Mouse (Mus musculus): Measurements from ENCODE around the gene Nfkbib. TPM values are rescaled to one million over a fixed set of nuclear protein-coding genes. Genes with fewer than 3 reads are reported as not detected.

Gene Nfkbib
- polyA plus RNA-seq, 1 experiment from 2014 or later, result 65.8 TPM

- ATAC-seq (replicated peaks), result peak; percentile 58
- Histone ChIP-seq H3K27me3 (replicated peaks) (no peaks in the 10 kb centered on the region), H3K4me1 (peaks cover 36% of the 10 kb centered on the region), H3K9me3 (no peaks in the 10 kb centered on the region), H3K4me3 (peak overlapping the region; percentile 75), H3K36me3 (replicated peaks) (peaks cover 8% of the 10 kb centered on the region), H3K4me2 (peak overlapping the region; percentile 98), H3K27ac (peak overlapping the region; percentile 99), H3K9ac (peak overlapping the region; percentile 82)
- under 1% methylated on average over 26 of the region's 32 CpGs for WGBS
Measured at GRCm38 (mm10) chr7:28808957-28809393, 41.7 kb upstream of the Nfkbib start.

GRCm38 (mm10) chr7:28808221-28808941 lies 41.1 kb upstream of the Nfkbib start, which contains the start of gene Hnrnpl:
TSS of gene Hnrnpl (plus strand) at chr7:28808541.
- Histone ChIP-seq H3K36me3 (replicated peaks) (peaks cover 2% of the 10 kb centered on the region), H3K27me3 (replicated peaks) (no peaks in the 10 kb centered on the region), H3K4me2 (peak within 1 kb of the TSS; percentile 98), H3K27ac (peak within 1 kb of the TSS; percentile 99), H3K9ac (peak within 1 kb of the TSS; percentile 82), H3K4me1 (peaks cover 32% of the 10 kb centered on the region), H3K4me3 (peak within 1 kb of the TSS; percentile 75), H3K9me3 (no peaks in the 10 kb centered on the region)
- WGBS, result 1% methylated on average over 35 of the region's 35 CpGs
- peak; percentile 0; the same call in 1 of the 2 replicates for ATAC-seq (replicated peaks)

GRCm38 (mm10) chr7:28807641-28808220 lies 40.4 kb upstream of the Nfkbib start:
- peak overlapping the region; percentile 75 for H3K4me3 ChIP-seq
- H3K36me3 ChIP-seq (replicated peaks), result no peaks in the 10 kb centered on the region
- H3K9me3 ChIP-seq, result no peaks in the 10 kb centered on the region
- H3K27me3 ChIP-seq (replicated peaks), result no peaks in the 10 kb centered on the region
- WGBS, result 18% methylated on average over 8 of the region's 8 CpGs
- peak overlapping the region; percentile 82 for H3K9ac ChIP-seq
- peak overlapping the region; percentile 98 for H3K4me2 ChIP-seq
- ATAC-seq (replicated peaks), result no peak
- H3K27ac ChIP-seq, result peak overlapping the region; percentile 99
- peaks cover 25% of the 10 kb centered on the region for H3K4me1 ChIP-seq

GRCm38 (mm10) chr7:28806869-28807268 lies 39.6 kb upstream of the Nfkbib start:
- WGBS, result 83% methylated on average over 4 of the region's 4 CpGs
- H3K4me1 ChIP-seq, result peaks cover 16% of the 10 kb centered on the region
- no peak for ATAC-seq (replicated peaks)
- no peak overlapping the region for H3K27ac ChIP-seq
- H3K9ac ChIP-seq, result no peak overlapping the region
- no peak overlapping the region for H3K4me3 ChIP-seq
- H3K27me3 ChIP-seq (replicated peaks), result no peaks in the 10 kb centered on the region
- H3K36me3 ChIP-seq (replicated peaks), result no peaks in the 10 kb centered on the region
- H3K4me2 ChIP-seq, result no peak overlapping the region
- no peaks in the 10 kb centered on the region for H3K9me3 ChIP-seq

GRCm38 (mm10) chr7:28803756-28804155 lies 36.4 kb upstream of the Nfkbib start:
- Histone ChIP-seq H3K27me3 (replicated peaks) (no peaks in the 10 kb centered on the region), H3K9ac (no peak overlapping the region), H3K27ac (no peak overlapping the region), H3K4me3 (no peak overlapping the region), H3K4me2 (no peak overlapping the region), H3K9me3 (no peaks in the 10 kb centered on the region), H3K36me3 (replicated peaks) (no peaks in the 10 kb centered on the region), H3K4me1 (peaks cover 9% of the 10 kb centered on the region)
- 75% methylated on average over 4 of the region's 4 CpGs for WGBS
- ATAC-seq (replicated peaks), result no peak

- no peak overlapping the region for H3K4me2 ChIP-seq
- H3K9me3 ChIP-seq, result no peaks in the 10 kb centered on the region
- peak overlapping the region; percentile 45 for H3K27ac ChIP-seq
- H3K27me3 ChIP-seq (replicated peaks), result no peaks in the 10 kb centered on the region
- ATAC-seq (replicated peaks), result no peak
- no peak overlapping the region for H3K4me3 ChIP-seq
- WGBS, result 9% methylated on average over 10 of the region's 10 CpGs
- H3K9ac ChIP-seq, result no peak overlapping the region
- peaks cover 6% of the 10 kb centered on the region for H3K4me1 ChIP-seq
- no peaks in the 10 kb centered on the region for H3K36me3 ChIP-seq (replicated peaks)
Measured at GRCm38 (mm10) chr7:28802846-28803588, 35.7 kb upstream of the Nfkbib start.

GRCm38 (mm10) chr7:28801901-28802670 lies 34.8 kb upstream of the Nfkbib start:
- Histone ChIP-seq H3K27ac (peak overlapping the region; percentile 45; the same call in 1 of the 2 replicates), H3K4me2 (no peak overlapping the region), H3K27me3 (replicated peaks) (no peaks in the 10 kb centered on the region), H3K9ac (no peak overlapping the region), H3K36me3 (replicated peaks) (no peaks in the 10 kb centered on the region), H3K4me1 (no peaks in the 10 kb centered on the region; the same call in 1 of the 2 replicates), H3K9me3 (no peaks in the 10 kb centered on the region), H3K4me3 (no peak overlapping the region)
- 21% methylated on average over 10 of the region's 10 CpGs for WGBS
- ATAC-seq (replicated peaks), result no peak

GRCm38 (mm10) chr7:28801451-28801850 lies 34.1 kb upstream of the Nfkbib start:
- ATAC-seq (replicated peaks), result no peak
- Histone ChIP-seq H3K4me3 (no peak overlapping the region), H3K4me2 (no peak overlapping the region), H3K27me3 (replicated peaks) (no peaks in the 10 kb centered on the region), H3K36me3 (replicated peaks) (no peaks in the 10 kb centered on the region), H3K9ac (no peak overlapping the region), H3K9me3 (no peaks in the 10 kb centered on the region), H3K27ac (no peak overlapping the region), H3K4me1 (peaks cover 6% of the 10 kb centered on the region; the same call in 1 of the 2 replicates)
- 85% methylated on average over 3 of the region's 3 CpGs for whole genome bisulfite sequencing

GRCm38 (mm10) chr7:28799994-28800393 lies 32.7 kb upstream of the Nfkbib start:
- no peaks in the 10 kb centered on the region for H3K27me3 ChIP-seq (replicated peaks)
- no peaks in the 10 kb centered on the region for H3K36me3 ChIP-seq (replicated peaks)
- H3K4me1 ChIP-seq, result peaks cover 8% of the 10 kb centered on the region; the same call in 1 of the 2 replicates
- no peak for ATAC-seq (replicated peaks)
- no peak overlapping the region for H3K27ac ChIP-seq
- H3K9ac ChIP-seq, result no peak overlapping the region
- WGBS, result 92% methylated on average over 9 of the region's 9 CpGs
- H3K4me2 ChIP-seq, result no peak overlapping the region
- H3K4me3 ChIP-seq, result no peak overlapping the region
- H3K9me3 ChIP-seq, result no peaks in the 10 kb centered on the region

GRCm38 (mm10) chr7:28796562-28796975 lies 29.3 kb upstream of the Nfkbib start:
- H3K36me3 ChIP-seq (replicated peaks), result no peaks in the 10 kb centered on the region
- peak overlapping the region; percentile 46 for H3K4me2 ChIP-seq
- 0 out of 2 replicates have a peak overlapping the region, but pooled peaks have one; percentile 2 for H3K9ac ChIP-seq
- H3K4me1 ChIP-seq, result peaks cover 8% of the 10 kb centered on the region; the same call in 1 of the 2 replicates
- peak; percentile 78 for ATAC-seq (replicated peaks)
- H3K9me3 ChIP-seq, result no peaks in the 10 kb centered on the region
- no peaks in the 10 kb centered on the region for H3K27me3 ChIP-seq (replicated peaks)
- H3K27ac ChIP-seq, result no peak overlapping the region
- 15% methylated on average over 32 of the region's 32 CpGs for WGBS
- peak overlapping the region; percentile 12 for H3K4me3 ChIP-seq

- H3K27me3 ChIP-seq (replicated peaks), result no peaks in the 10 kb centered on the region
- no peak overlapping the region for H3K4me3 ChIP-seq
- 0 out of 2 replicates have a peak overlapping the region, but pooled peaks have one; percentile 46 for H3K4me2 ChIP-seq
- H3K4me1 ChIP-seq, result peaks cover 8% of the 10 kb centered on the region; the same call in 1 of the 2 replicates
- H3K27ac ChIP-seq, result no peak overlapping the region
- H3K9me3 ChIP-seq, result no peaks in the 10 kb centered on the region
- H3K36me3 ChIP-seq (replicated peaks), result no peaks in the 10 kb centered on the region
- no peak overlapping the region for H3K9ac ChIP-seq
- ATAC-seq (replicated peaks), result no peak
- 84% methylated on average over 15 of the region's 15 CpGs for WGBS
Measured at GRCm38 (mm10) chr7:28795832-28796231, 28.5 kb upstream of the Nfkbib start.

Data from midbrain, embryonic 15.5 days (tissue).